Mouse (Mus musculus) hindbrain, postnatal 0 days (tissue): ENCODE measurements around the gene Bod1l. TPM values are rescaled to one million over a fixed set of nuclear protein-coding genes. Genes with fewer than 3 reads are reported as not detected.

Source experiments
- ATAC-seq: fragments of 200-750 bp; cut with Nextera tagmentation; 2 replicates; pipeline ENCODE4 v1.8.0; 2017; ENCODE audit warnings: mild to moderate bottlenecking, moderate TSS enrichment, moderate library complexity
- DNase-seq: peaks from one replicate; pipeline ENCODE4 v3.0.0-alpha.2; 2015; ENCODE audit warnings: low spot score
- H3K27ac ChIP-seq: fragments of 300-500 bp; sonication (generic); 2 replicates; pipeline ENCODE4 v1.5.1; 2014; ENCODE audit warnings: mild to moderate bottlenecking
- H3K27me3 ChIP-seq: fragments of 300-500 bp; sonication (generic); 2 replicates; pipeline ENCODE4 v1.6.1; 2014; ENCODE audit warnings: low read length, mixed read lengths; ENCODE audit not compliant: insufficient read depth
- H3K36me3 ChIP-seq: fragments of 300-500 bp; sonication (generic); 2 replicates; pipeline ENCODE4 v1.6.1; 2014; ENCODE audit warnings: low read length, mixed read lengths; ENCODE audit not compliant: insufficient read depth
- H3K4me1 ChIP-seq: fragments of 300-500 bp; sonication (generic); 2 replicates; pipeline ENCODE4 v1.6.1; 2014; ENCODE audit warnings: antibody characterized with exemption, low read length, mixed read lengths; ENCODE audit not compliant: insufficient read depth
- H3K4me2 ChIP-seq: fragments of 300-500 bp; sonication (generic); 2 replicates; pipeline ENCODE4 v1.6.1; 2014; ENCODE audit warnings: low read depth, mild to moderate bottlenecking, low read length, moderate library complexity, mixed read lengths
- H3K4me3 ChIP-seq: fragments of 300-500 bp; sonication (generic); 2 replicates; pipeline ENCODE4 v1.5.1; 2014; ENCODE audit warnings: low read length
- H3K9ac ChIP-seq: fragments of 300-500 bp; sonication (generic); replicated peaks from 2 replicates; pipeline ENCODE4 v1.6.1; 2014; ENCODE audit warnings: mild to moderate bottlenecking, low read length, moderate library complexity, mixed read lengths
- H3K9me3 ChIP-seq: fragments of 300-500 bp; sonication (generic); 2 replicates; pipeline ENCODE4 v1.6.1; 2016; ENCODE audit warnings: low read length, mixed read lengths
- CTCF ChIP-seq: IDR thresholded peaks from 2 replicates; pipeline ENCODE4 v1.5.1; 2016; ENCODE audit warnings: antibody characterized with exemption, control low read depth, low read depth
- WGBS: fragments of 180-500 bp; shearing (Covaris S2); extraction: QIAGEN DNeasy Blood & Tissue Kit; methylation state at CpG from one replicate; pipeline ENCODE4 v1.1.7; 2014; 5-methylcytosine and 5-hydroxymethylcytosine counted together
- polyA plus RNA-seq: library from polyadenylated mRNA; unstranded; fragments of >200 nt; fragmentation: Nextera tagmentation; extraction: Ambion mirVana; gene quantifications from 2 replicates; pipeline ENCODE4 v1.2.1, GENCODE M21; 2015
- total RNA-seq: library from RNA; depleted of rRNA; stranded (reverse); fragments of >200 nt; gene quantifications from 2 replicates; pipeline ENCODE4 v1.2.3, GENCODE M21; 2014

The Bod1l gene
- total and polyA plus RNA-seq, 2 experiments from 2014 or later, result 14.0 to 29.5 TPM

GRCm38 (mm10) chr5:41806176-41806575, 37.9 kb downstream of the Bod1l start:
- Histone ChIP-seq H3K9me3 (no peaks in the 10 kb centered on the region), H3K27ac (no peak overlapping the region), H3K36me3 (peaks cover 48% of the 10 kb centered on the region), H3K4me2 (no peak overlapping the region), H3K9ac (no peak overlapping the region), H3K4me1 (no peaks in the 10 kb centered on the region), H3K27me3 (no peaks in the 10 kb centered on the region), H3K4me3 (no peak overlapping the region)
- TF ChIP-seq CTCF, result no peak
- WGBS, result 94% methylated on average over 5 of the region's 5 CpGs
- DNase-seq (no peak), ATAC-seq (no peak)

- WGBS, result 91% methylated on average over 2 of the region's 2 CpGs
- DNase-seq (no peak), ATAC-seq (no peak)
- H3K9me3 ChIP-seq, result no peaks in the 10 kb centered on the region
- no peaks in the 10 kb centered on the region for H3K27me3 ChIP-seq
- no peak overlapping the region for H3K9ac ChIP-seq
- no peak overlapping the region for H3K27ac ChIP-seq
- H3K4me2 ChIP-seq, result no peak overlapping the region
- no peak for TF ChIP-seq CTCF
- no peaks in the 10 kb centered on the region for H3K4me1 ChIP-seq
- H3K4me3 ChIP-seq, result no peak overlapping the region
- peaks cover 49% of the 10 kb centered on the region for H3K36me3 ChIP-seq
Observed at GRCm38 (mm10) chr5:41805085-41805484, 39.0 kb downstream of the Bod1l start.

GRCm38 (mm10) chr5:41804643-41805042, 39.5 kb downstream of the Bod1l start:
- WGBS, result 98% methylated on average over 2 of the region's 2 CpGs

GRCm38 (mm10) chr5:41801622-41802021, 42.5 kb downstream of the Bod1l start:
- no peak for TF ChIP-seq CTCF
- Histone ChIP-seq H3K9me3 (no peaks in the 10 kb centered on the region), H3K9ac (no peak overlapping the region), H3K4me2 (no peak overlapping the region), H3K4me1 (no peaks in the 10 kb centered on the region), H3K4me3 (no peak overlapping the region), H3K36me3 (peaks cover 32% of the 10 kb centered on the region), H3K27ac (no peak overlapping the region), H3K27me3 (no peaks in the 10 kb centered on the region)
- 95% methylated on average over 2 of the region's 2 CpGs for WGBS
- DNase-seq, result no peak
- no peak for ATAC-seq

More at GRCm38 (mm10) chr5:41804643-41805042, 39.5 kb downstream of the Bod1l start:
- no peak for DNase-seq
- Histone ChIP-seq H3K27ac (no peak overlapping the region), H3K36me3 (peaks cover 45% of the 10 kb centered on the region), H3K4me1 (no peaks in the 10 kb centered on the region), H3K9me3 (no peaks in the 10 kb centered on the region), H3K27me3 (no peaks in the 10 kb centered on the region), H3K4me3 (no peak overlapping the region), H3K9ac (no peak overlapping the region), H3K4me2 (no peak overlapping the region)
- TF ChIP-seq CTCF, result no peak
- ATAC-seq, result no peak

GRCm38 (mm10) chr5:41794434-41794833, 49.7 kb downstream of the Bod1l start:
- Histone ChIP-seq H3K9ac (no peak overlapping the region), H3K4me1 (no peaks in the 10 kb centered on the region), H3K4me2 (no peak overlapping the region), H3K27me3 (no peaks in the 10 kb centered on the region), H3K27ac (no peak overlapping the region), H3K36me3 (peaks cover 60% of the 10 kb centered on the region), H3K4me3 (no peak overlapping the region), H3K9me3 (no peaks in the 10 kb centered on the region)
- ATAC-seq, result no peak
- TF ChIP-seq CTCF, result no peak
- DNase-seq, result no peak

- Histone ChIP-seq H3K27me3 (no peaks in the 10 kb centered on the region), H3K36me3 (peaks cover 79% of the 10 kb centered on the region), H3K27ac (no peak overlapping the region), H3K9ac (no peak overlapping the region), H3K4me2 (no peak overlapping the region), H3K4me3 (no peak overlapping the region), H3K9me3 (no peaks in the 10 kb centered on the region), H3K4me1 (no peaks in the 10 kb centered on the region)
- no peak for TF ChIP-seq CTCF
- ATAC-seq (no peak), DNase-seq (no peak)
- 88% methylated on average over 2 of the region's 2 CpGs for WGBS
Observed at GRCm38 (mm10) chr5:41790517-41790916, 53.6 kb downstream of the Bod1l start.

- Histone ChIP-seq H3K4me2 (no peak overlapping the region), H3K27ac (no peak overlapping the region), H3K4me3 (no peak overlapping the region), H3K4me1 (no peaks in the 10 kb centered on the region), H3K36me3 (peaks cover 69% of the 10 kb centered on the region), H3K9ac (no peak overlapping the region), H3K9me3 (no peaks in the 10 kb centered on the region), H3K27me3 (no peaks in the 10 kb centered on the region)
- 75% methylated on average over 6 of the region's 6 CpGs for WGBS
- no peak for DNase-seq
- no peak for TF ChIP-seq CTCF
- ATAC-seq, result no peak
Observed at GRCm38 (mm10) chr5:41788877-41789276, 55.2 kb downstream of the Bod1l start.
